Mouse (Mus musculus): Measurements from ENCODE around the gene Foxj3. TPM values are rescaled to one million over a fixed set of nuclear protein-coding genes. Genes with fewer than 3 reads are reported as not detected.

Gene Foxj3
- polyA plus RNA-seq, 1 experiment from 2014 or later = 18.3 TPM

DNA sequence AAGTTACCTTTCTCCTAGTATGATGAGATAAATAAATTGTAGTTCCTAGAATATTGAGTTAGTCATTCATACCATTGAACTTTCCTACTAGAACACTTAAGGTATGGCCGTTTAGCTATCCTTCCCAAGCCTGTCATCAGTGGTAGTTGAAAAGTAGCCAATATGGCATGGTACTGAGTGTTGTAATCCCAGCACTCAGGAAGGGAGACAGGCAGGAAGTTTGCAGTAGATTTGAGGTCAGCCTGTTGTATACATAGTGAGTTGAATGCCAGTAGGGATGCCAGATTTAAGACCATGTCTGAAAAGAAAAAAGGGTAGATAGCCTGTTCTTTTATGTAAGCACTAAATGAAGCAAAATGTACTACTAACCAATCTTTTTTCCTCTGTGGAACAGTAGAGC is 14.1 kb downstream of the Foxj3 start:
- WGBS = 76% methylated on average over 1 of the region's 1 CpGs
- H3K27ac ChIP-seq (ENCODE audit: low read length) = no peak overlapping the region
- no peak overlapping the region for H3K4me2 ChIP-seq (ENCODE audit: low read depth, low read length)
- no peak for ATAC-seq
- H3K27me3 ChIP-seq (replicated peaks; ENCODE audit: control insufficient read depth, insufficient read depth, low read length) = no peaks in the 10 kb centered on the region
- no peak overlapping the region for H3K4me3 ChIP-seq (ENCODE audit: low read length)
- H3K4me1 ChIP-seq (ENCODE audit: control insufficient read depth, insufficient read depth, low read length) = no peaks in the 10 kb centered on the region
- no peak overlapping the region for H3K9ac ChIP-seq (ENCODE audit: low read depth, low read length)
- H3K9me3 ChIP-seq (ENCODE audit: control insufficient read depth, low read length) = no peaks in the 10 kb centered on the region
- no peaks in the 10 kb centered on the region for H3K36me3 ChIP-seq (ENCODE audit: control insufficient read depth, insufficient read depth, low read length)

DNA sequence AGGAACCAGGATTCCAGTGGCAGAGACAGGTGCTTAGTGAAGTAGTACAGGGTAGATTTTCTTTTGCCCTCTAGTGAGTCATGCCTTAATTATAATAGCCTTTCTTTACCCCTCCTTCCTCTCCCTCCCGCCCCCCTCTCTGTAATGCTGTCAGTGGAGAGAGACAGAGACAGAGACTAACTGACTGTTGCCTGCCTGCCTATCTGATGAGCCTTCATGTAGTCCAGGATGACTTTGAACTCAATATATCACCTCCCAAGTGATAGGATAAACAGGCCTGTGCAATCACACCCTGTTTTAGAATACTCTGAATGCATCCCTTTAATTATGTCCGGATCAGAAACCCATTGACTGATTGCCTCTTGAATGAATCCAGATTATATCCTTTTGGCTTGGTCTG is 18.7 kb downstream of the Foxj3 start:
- no peak overlapping the region for H3K27ac ChIP-seq (ENCODE audit: low read length)
- no peak overlapping the region for H3K4me3 ChIP-seq (ENCODE audit: low read length)
- no peaks in the 10 kb centered on the region for H3K36me3 ChIP-seq (ENCODE audit: control insufficient read depth, insufficient read depth, low read length)
- no peaks in the 10 kb centered on the region for H3K9me3 ChIP-seq (ENCODE audit: control insufficient read depth, low read length)
- H3K9ac ChIP-seq (ENCODE audit: low read depth, low read length) = no peak overlapping the region
- no peak overlapping the region for H3K4me2 ChIP-seq (ENCODE audit: low read depth, low read length)
- WGBS = 66% methylated on average over 2 of the region's 2 CpGs
- no peaks in the 10 kb centered on the region for H3K27me3 ChIP-seq (replicated peaks; ENCODE audit: control insufficient read depth, insufficient read depth, low read length)
- no peaks in the 10 kb centered on the region for H3K4me1 ChIP-seq (ENCODE audit: control insufficient read depth, insufficient read depth, low read length)
- ATAC-seq = no peak

DNA sequence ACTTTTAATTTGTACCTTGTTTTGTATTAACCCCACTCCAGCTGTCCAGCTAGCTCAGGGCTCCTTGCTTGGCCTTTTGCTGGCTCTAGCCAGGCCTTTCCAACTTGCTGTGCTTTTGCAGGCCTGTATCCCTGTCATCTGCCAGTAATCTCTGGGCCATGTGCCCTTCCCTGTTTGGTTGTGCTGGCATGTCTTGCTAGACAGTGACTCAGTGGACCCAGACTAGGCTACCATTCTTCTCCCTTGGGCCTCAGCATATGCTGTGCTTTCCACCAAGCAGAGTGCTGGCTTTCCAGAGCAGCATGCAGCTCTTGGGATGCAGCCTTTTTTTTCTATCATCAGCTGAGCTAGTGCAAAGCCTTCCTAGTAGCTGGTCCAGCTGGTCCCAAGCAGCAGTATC is 26.3 kb downstream of the Foxj3 start:
- H3K4me1 ChIP-seq (ENCODE audit: control insufficient read depth, insufficient read depth, low read length) = no peaks in the 10 kb centered on the region
- no peak overlapping the region for H3K4me3 ChIP-seq (ENCODE audit: low read length)
- H3K9ac ChIP-seq (ENCODE audit: low read depth, low read length) = no peak overlapping the region
- no peak overlapping the region for H3K27ac ChIP-seq (ENCODE audit: low read length)
- H3K9me3 ChIP-seq (ENCODE audit: control insufficient read depth, low read length) = peaks cover 5% of the 10 kb centered on the region; the same call in 1 of the 2 replicates
- H3K27me3 ChIP-seq (replicated peaks; ENCODE audit: control insufficient read depth, insufficient read depth, low read length) = no peaks in the 10 kb centered on the region
- ATAC-seq = no peak
- no peak overlapping the region for H3K4me2 ChIP-seq (ENCODE audit: low read depth, low read length)
- H3K36me3 ChIP-seq (ENCODE audit: control insufficient read depth, insufficient read depth, low read length) = peaks cover 5% of the 10 kb centered on the region; the same call in 1 of the 2 replicates

- 65% methylated on average over 4 of the region's 4 CpGs for WGBS
- ATAC-seq = no peak
- H3K27ac ChIP-seq (ENCODE audit: low read length) = no peak overlapping the region
Observed at GRCm38 (mm10) chr4:119566322-119566835, 29.6 kb downstream of the Foxj3 start.

GRCm38 (mm10) chr4:119572682-119573081 is 35.9 kb downstream of the Foxj3 start:
- no peak overlapping the region for H3K27ac ChIP-seq (ENCODE audit: low read length)
- H3K9ac ChIP-seq (ENCODE audit: low read depth, low read length) = no peak overlapping the region
- H3K4me1 ChIP-seq (ENCODE audit: control insufficient read depth, insufficient read depth, low read length) = no peaks in the 10 kb centered on the region
- 86% methylated on average over 3 of the region's 3 CpGs for WGBS
- H3K9me3 ChIP-seq (ENCODE audit: control insufficient read depth, low read length) = no peaks in the 10 kb centered on the region
- no peaks in the 10 kb centered on the region for H3K27me3 ChIP-seq (replicated peaks; ENCODE audit: control insufficient read depth, insufficient read depth, low read length)
- H3K4me3 ChIP-seq (ENCODE audit: low read length) = no peak overlapping the region
- no peak for ATAC-seq
- peaks cover 4% of the 10 kb centered on the region; the same call in 1 of the 2 replicates for H3K36me3 ChIP-seq (ENCODE audit: control insufficient read depth, insufficient read depth, low read length)
- H3K4me2 ChIP-seq (ENCODE audit: low read depth, low read length) = no peak overlapping the region

More at GRCm38 (mm10) chr4:119566322-119566835, 29.6 kb downstream of the Foxj3 start:
- peaks cover 5% of the 10 kb centered on the region; the same call in 1 of the 2 replicates for H3K36me3 ChIP-seq (ENCODE audit: control insufficient read depth, insufficient read depth, low read length)
- H3K9me3 ChIP-seq (ENCODE audit: control insufficient read depth, low read length) = peaks cover 5% of the 10 kb centered on the region; the same call in 1 of the 2 replicates
- no peaks in the 10 kb centered on the region for H3K4me1 ChIP-seq (ENCODE audit: control insufficient read depth, insufficient read depth, low read length)
- no peak overlapping the region for H3K9ac ChIP-seq (ENCODE audit: low read depth, low read length)
- no peak overlapping the region for H3K4me2 ChIP-seq (ENCODE audit: low read depth, low read length)
- no peaks in the 10 kb centered on the region for H3K27me3 ChIP-seq (replicated peaks; ENCODE audit: control insufficient read depth, insufficient read depth, low read length)
- H3K4me3 ChIP-seq (ENCODE audit: low read length) = no peak overlapping the region

DNA sequence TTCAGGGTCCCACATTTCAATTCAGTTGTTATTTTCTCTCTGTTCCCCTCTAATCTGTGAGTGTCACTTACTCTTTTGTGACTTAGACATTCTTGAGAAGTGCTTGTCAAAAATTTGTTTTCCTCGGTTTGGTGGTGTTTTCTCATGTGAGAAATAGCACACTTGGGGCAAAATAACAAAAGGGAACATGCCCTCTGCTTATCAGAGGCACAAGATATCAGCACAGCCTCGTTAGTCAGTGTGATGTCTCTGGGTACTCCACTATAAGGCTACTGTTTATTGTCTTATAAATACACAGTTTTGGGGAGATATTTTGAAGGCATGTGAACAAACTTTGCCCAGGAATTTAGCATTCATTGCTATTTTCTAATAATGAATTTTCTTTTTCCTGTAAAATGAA is 37.7 kb downstream of the Foxj3 start:
- no peaks in the 10 kb centered on the region for H3K4me1 ChIP-seq (ENCODE audit: control insufficient read depth, insufficient read depth, low read length)
- no peak overlapping the region for H3K4me3 ChIP-seq (ENCODE audit: low read length)
- WGBS = 72% methylated on average over 2 of the region's 2 CpGs
- H3K9ac ChIP-seq (ENCODE audit: low read depth, low read length) = no peak overlapping the region
- H3K4me2 ChIP-seq (ENCODE audit: low read depth, low read length) = no peak overlapping the region
- H3K36me3 ChIP-seq (ENCODE audit: control insufficient read depth, insufficient read depth, low read length) = peaks cover 4% of the 10 kb centered on the region; the same call in 1 of the 2 replicates
- H3K27me3 ChIP-seq (replicated peaks; ENCODE audit: control insufficient read depth, insufficient read depth, low read length) = no peaks in the 10 kb centered on the region
- H3K27ac ChIP-seq (ENCODE audit: low read length) = no peak overlapping the region
- ATAC-seq = no peak
- no peaks in the 10 kb centered on the region for H3K9me3 ChIP-seq (ENCODE audit: control insufficient read depth, low read length)

GRCm38 (mm10) chr4:119575459-119575858 is 38.7 kb downstream of the Foxj3 start:
- H3K4me1 ChIP-seq (ENCODE audit: control insufficient read depth, insufficient read depth, low read length) = no peaks in the 10 kb centered on the region
- no peak for ATAC-seq
- H3K27me3 ChIP-seq (replicated peaks; ENCODE audit: control insufficient read depth, insufficient read depth, low read length) = no peaks in the 10 kb centered on the region
- H3K4me2 ChIP-seq (ENCODE audit: low read depth, low read length) = no peak overlapping the region
- no peak overlapping the region for H3K27ac ChIP-seq (ENCODE audit: low read length)
- 85% methylated on average over 3 of the region's 3 CpGs for WGBS
- peaks cover 4% of the 10 kb centered on the region; the same call in 1 of the 2 replicates for H3K36me3 ChIP-seq (ENCODE audit: control insufficient read depth, insufficient read depth, low read length)
- H3K9me3 ChIP-seq (ENCODE audit: control insufficient read depth, low read length) = no peaks in the 10 kb centered on the region
- H3K9ac ChIP-seq (ENCODE audit: low read depth, low read length) = no peak overlapping the region
- H3K4me3 ChIP-seq (ENCODE audit: low read length) = no peak overlapping the region

GRCm38 (mm10) chr4:119588037-119588436 is 51.2 kb downstream of the Foxj3 start:
- Histone ChIP-seq H3K9me3 (ENCODE audit: control insufficient read depth, low read length) (no peaks in the 10 kb centered on the region), H3K4me2 (ENCODE audit: low read depth, low read length) (no peak overlapping the region), H3K9ac (ENCODE audit: low read depth, low read length) (no peak overlapping the region), H3K27ac (ENCODE audit: low read length) (no peak overlapping the region), H3K4me3 (ENCODE audit: low read length) (no peak overlapping the region), H3K27me3 (replicated peaks; ENCODE audit: control insufficient read depth, insufficient read depth, low read length) (no peaks in the 10 kb centered on the region), H3K4me1 (ENCODE audit: control insufficient read depth, insufficient read depth, low read length) (peaks cover 3% of the 10 kb centered on the region; the same call in 1 of the 2 replicates), H3K36me3 (ENCODE audit: control insufficient read depth, insufficient read depth, low read length) (no peaks in the 10 kb centered on the region; the same call in 1 of the 2 replicates)
- no peak for ATAC-seq
- WGBS = 93% methylated on average over 2 of the region's 2 CpGs

DNA sequence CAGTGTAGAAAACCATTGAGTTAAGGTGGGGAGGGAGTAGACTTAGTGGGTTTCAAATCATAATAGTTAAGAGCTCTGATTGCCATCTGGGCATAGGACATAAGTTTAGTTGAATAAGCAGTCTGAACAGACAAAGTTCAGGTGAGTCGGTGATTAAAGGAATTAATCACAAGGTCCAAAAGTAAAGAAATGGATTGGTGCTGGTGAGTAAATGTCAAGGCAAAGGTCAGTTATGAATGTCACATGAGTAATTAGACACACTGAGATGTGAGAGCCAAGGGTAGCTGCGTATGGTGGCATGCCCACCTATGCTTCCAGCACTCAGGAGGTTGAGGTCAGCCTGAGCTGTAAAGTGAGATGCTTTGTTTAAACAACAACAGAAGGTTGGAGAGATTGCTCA is 52.6 kb downstream of the Foxj3 start:
- Histone ChIP-seq H3K4me3 (ENCODE audit: low read length) (no peak overlapping the region), H3K27ac (ENCODE audit: low read length) (peak overlapping the region; percentile 47; the same call in 1 of the 2 replicates), H3K9ac (ENCODE audit: low read depth, low read length) (no peak overlapping the region), H3K9me3 (ENCODE audit: control insufficient read depth, low read length) (no peaks in the 10 kb centered on the region), H3K4me1 (ENCODE audit: control insufficient read depth, insufficient read depth, low read length) (peaks cover 3% of the 10 kb centered on the region; the same call in 1 of the 2 replicates), H3K27me3 (replicated peaks; ENCODE audit: control insufficient read depth, insufficient read depth, low read length) (no peaks in the 10 kb centered on the region), H3K36me3 (ENCODE audit: control insufficient read depth, insufficient read depth, low read length) (no peaks in the 10 kb centered on the region; the same call in 1 of the 2 replicates), H3K4me2 (ENCODE audit: low read depth, low read length) (no peak overlapping the region)
- ATAC-seq = peak; percentile 89
- WGBS = 55% methylated on average over 2 of the region's 2 CpGs

DNA sequence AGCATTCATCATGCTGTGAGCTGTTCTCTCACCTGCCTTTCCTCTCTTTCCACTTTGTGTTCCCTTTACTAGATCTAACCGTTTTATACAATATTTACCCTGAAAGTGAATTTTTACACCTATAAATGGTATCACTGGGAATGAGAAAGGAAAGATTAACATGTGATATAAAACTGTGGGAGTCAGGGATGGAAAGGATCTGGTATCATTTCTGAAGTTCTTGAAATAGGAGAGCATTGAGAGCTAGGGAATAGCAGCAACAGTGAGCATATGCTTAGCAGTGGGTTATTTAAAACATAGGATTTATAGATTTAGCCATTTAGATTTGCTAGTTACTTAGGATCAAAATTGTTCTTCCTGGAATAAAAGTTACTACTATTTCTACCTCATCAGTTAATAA is 53.2 kb downstream of the Foxj3 start:
- H3K9me3 ChIP-seq (ENCODE audit: control insufficient read depth, low read length) = no peaks in the 10 kb centered on the region
- no peak overlapping the region for H3K4me3 ChIP-seq (ENCODE audit: low read length)
- peaks cover 3% of the 10 kb centered on the region; the same call in 1 of the 2 replicates for H3K4me1 ChIP-seq (ENCODE audit: control insufficient read depth, insufficient read depth, low read length)
- no peak overlapping the region for H3K9ac ChIP-seq (ENCODE audit: low read depth, low read length)
- no peak overlapping the region for H3K4me2 ChIP-seq (ENCODE audit: low read depth, low read length)
- H3K36me3 ChIP-seq (ENCODE audit: control insufficient read depth, insufficient read depth, low read length) = no peaks in the 10 kb centered on the region; the same call in 1 of the 2 replicates
- H3K27me3 ChIP-seq (replicated peaks; ENCODE audit: control insufficient read depth, insufficient read depth, low read length) = no peaks in the 10 kb centered on the region
- WGBS = 71% methylated on average over 1 of the region's 1 CpGs
- no peak for ATAC-seq
- peak overlapping the region; percentile 47; the same call in 1 of the 2 replicates for H3K27ac ChIP-seq (ENCODE audit: low read length)
